Mouse (Mus musculus): ENCODE measurements around the gene Fgfr4. TPM values are rescaled to one million over a fixed set of nuclear protein-coding genes. Genes with fewer than 3 reads are reported as not detected.

The Fgfr4 gene
- polyA plus RNA-seq, 1 experiment from 2014 or later, result 11.7 TPM

- peaks cover 43% of the 10 kb centered on the region for H3K4me1 ChIP-seq (ENCODE audit: control insufficient read depth, insufficient read depth, low read length)
Measured at GRCm38 (mm10) chr13:55212361-55213137, 60.1 kb downstream of the Fgfr4 start.

DNA sequence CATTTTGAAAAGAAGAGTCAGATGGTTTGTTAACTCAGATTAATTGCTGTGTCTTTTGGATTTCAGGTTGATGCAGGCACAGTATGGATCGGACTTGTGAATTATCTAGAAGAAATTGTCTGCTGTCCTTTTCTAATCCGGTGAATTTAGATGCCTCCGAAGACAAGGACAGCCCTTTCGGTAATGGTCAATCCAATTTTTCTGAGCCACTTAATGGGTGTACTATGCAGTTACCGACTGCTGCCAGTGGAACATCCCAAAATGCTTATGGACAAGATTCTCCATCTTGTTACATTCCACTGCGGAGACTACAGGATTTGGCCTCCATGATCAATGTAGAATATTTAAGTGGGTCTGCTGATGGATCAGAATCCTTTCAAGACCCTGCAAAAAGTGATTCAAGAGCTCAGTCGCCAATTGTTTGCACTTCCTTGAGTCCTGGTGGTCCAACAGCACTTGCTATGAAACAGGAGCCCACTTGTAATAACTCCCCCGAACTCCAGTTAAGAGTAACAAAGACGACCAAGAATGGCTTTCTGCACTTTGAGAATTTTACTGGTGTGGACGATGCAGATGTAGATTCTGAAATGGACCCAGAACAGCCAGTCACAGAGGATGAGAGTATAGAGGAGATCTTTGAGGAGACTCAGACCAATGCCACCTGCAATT lies 60.8 kb downstream of the Fgfr4 start:
- H3K4me3 ChIP-seq (ENCODE audit: low read length), result peak overlapping the region; percentile 87
- no peaks in the 10 kb centered on the region for H3K27me3 ChIP-seq (replicated peaks; ENCODE audit: control insufficient read depth, insufficient read depth, low read length)
- H3K9me3 ChIP-seq (ENCODE audit: control insufficient read depth, low read length), result no peaks in the 10 kb centered on the region
- peak overlapping the region; percentile 99 for H3K27ac ChIP-seq (ENCODE audit: low read length)
- 0 out of 2 replicates have a peak, but pooled peaks cover 3% of the 10 kb centered on the region for H3K36me3 ChIP-seq (ENCODE audit: control insufficient read depth, insufficient read depth, low read length)
- H3K4me1 ChIP-seq (ENCODE audit: control insufficient read depth, insufficient read depth, low read length), result peaks cover 45% of the 10 kb centered on the region
- ATAC-seq, result no peak
- WGBS, result 53% methylated on average over 10 of the region's 10 CpGs
- peak overlapping the region; percentile 95 for H3K4me2 ChIP-seq (ENCODE audit: low read depth, low read length)
- peak overlapping the region; percentile 98 for H3K9ac ChIP-seq (ENCODE audit: low read depth, low read length)

More at GRCm38 (mm10) chr13:55212361-55213137, 60.1 kb downstream of the Fgfr4 start:
- H3K4me3 ChIP-seq (ENCODE audit: low read length), result peak overlapping the region; percentile 87
- peak overlapping the region; percentile 98 for H3K9ac ChIP-seq (ENCODE audit: low read depth, low read length)
- H3K4me2 ChIP-seq (ENCODE audit: low read depth, low read length), result peak overlapping the region; percentile 95
- peak overlapping the region; percentile 99 for H3K27ac ChIP-seq (ENCODE audit: low read length)
- no peak for ATAC-seq
- no peaks in the 10 kb centered on the region for H3K27me3 ChIP-seq (replicated peaks; ENCODE audit: control insufficient read depth, insufficient read depth, low read length)
- WGBS, result under 1% methylated on average over 58 of the region's 58 CpGs
- no peaks in the 10 kb centered on the region for H3K9me3 ChIP-seq (ENCODE audit: control insufficient read depth, low read length)
- 0 out of 2 replicates have a peak, but pooled peaks cover 3% of the 10 kb centered on the region for H3K36me3 ChIP-seq (ENCODE audit: control insufficient read depth, insufficient read depth, low read length)

Other genes with a start within 250 kb of the Fgfr4 start
- gene Unc5a, start 203.2 kb upstream of the Fgfr4 start, polyA plus RNA-seq (2015; fragmentation: Nextera tagmentation; extraction: Ambion mirVana), result 1.4 and 2.4 TPM in 2 replicates
- gene Hk3, start 131.3 kb upstream of the Fgfr4 start, polyA plus RNA-seq (2015; fragmentation: Nextera tagmentation; extraction: Ambion mirVana), result 1.5 and 1.6 TPM in 2 replicates
- 19.2 and 20.8 TPM in 2 replicates for gene Uimc1, start 52.3 kb upstream of the Fgfr4 start, polyA plus RNA-seq (2015; fragmentation: Nextera tagmentation; extraction: Ambion mirVana)
- gene Zfp346, start 47.3 kb upstream of the Fgfr4 start, polyA plus RNA-seq (2015; fragmentation: Nextera tagmentation; extraction: Ambion mirVana), result 11.2 and 12.5 TPM in 2 replicates
- gene Gm17617, start 19.1 kb upstream of the Fgfr4 start, polyA plus RNA-seq (2015; fragmentation: Nextera tagmentation; extraction: Ambion mirVana), result not detected in 2 replicates
- gene Nsd1, start 57.1 kb downstream of the Fgfr4 start, polyA plus RNA-seq (2015; fragmentation: Nextera tagmentation; extraction: Ambion mirVana), result 33.1 and 37.1 TPM in 2 replicates
- gene Prelid1, start 167.9 kb downstream of the Fgfr4 start, polyA plus RNA-seq (2015; fragmentation: Nextera tagmentation; extraction: Ambion mirVana), result 664 and 676 TPM in 2 replicates
- gene Rab24, start 169.3 kb downstream of the Fgfr4 start, polyA plus RNA-seq (2015; fragmentation: Nextera tagmentation; extraction: Ambion mirVana), result 91.7 and 106 TPM in 2 replicates
- gene Mxd3, start 177.2 kb downstream of the Fgfr4 start, polyA plus RNA-seq (2015; fragmentation: Nextera tagmentation; extraction: Ambion mirVana), result 20.8 and 24.9 TPM in 2 replicates
- 121 and 130 TPM in 2 replicates for gene Lman2, start 210.1 kb downstream of the Fgfr4 start, polyA plus RNA-seq (2015; fragmentation: Nextera tagmentation; extraction: Ambion mirVana)
- 0.93 and 1.1 TPM in 2 replicates for gene Rgs14, start 217.1 kb downstream of the Fgfr4 start, polyA plus RNA-seq (2015; fragmentation: Nextera tagmentation; extraction: Ambion mirVana)
- gene Slc34a1, start 245.5 kb downstream of the Fgfr4 start, polyA plus RNA-seq (2015; fragmentation: Nextera tagmentation; extraction: Ambion mirVana), result 0.07 TPM in 1 of 2 replicates, not detected in the other